In the genomic region with DNA sequence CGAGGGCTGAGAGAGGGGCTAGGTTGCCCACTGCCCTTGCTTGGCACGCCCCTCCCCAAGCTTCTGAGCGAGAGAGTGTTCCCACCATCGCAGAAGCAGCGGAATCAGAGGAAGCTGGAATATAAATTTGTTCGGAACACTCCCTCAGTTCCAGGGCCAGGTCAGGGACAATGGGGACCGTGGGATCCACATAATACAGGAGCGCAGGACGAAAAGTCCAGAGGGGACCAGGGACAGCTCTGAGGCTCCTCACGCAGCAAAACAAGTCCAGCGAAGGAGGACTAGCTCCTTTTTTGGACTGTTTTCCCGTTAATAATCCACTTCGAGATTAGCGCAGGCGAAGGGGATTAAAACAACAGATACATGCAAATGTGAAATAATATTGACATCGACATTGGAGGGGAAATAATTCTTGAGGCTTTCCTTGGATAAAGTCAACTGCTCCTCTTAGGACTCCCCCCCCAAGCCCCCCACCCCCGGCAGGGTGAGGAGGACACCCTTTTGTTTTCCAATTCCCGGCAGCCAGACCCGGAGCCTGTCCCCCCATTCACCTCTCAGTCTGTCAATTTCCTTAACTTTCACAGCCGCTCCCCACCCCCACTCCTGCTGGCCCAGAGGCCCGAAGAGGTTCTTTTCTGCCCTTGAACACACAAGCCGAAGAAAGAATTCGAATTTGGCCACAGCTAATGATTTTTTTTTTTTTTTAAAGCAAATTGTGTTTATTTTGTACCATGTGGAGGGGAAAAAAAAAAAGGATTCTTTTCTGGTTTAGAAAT, we compare ENCODE assay signal across 8 mouse cellular contexts. TPM values are rescaled to one million over a fixed set of nuclear protein-coding genes. Genes with fewer than 3 reads are reported as not detected.
DNase-seq lines count a peak whose midpoint lies in the region; ATAC-seq and TF ChIP-seq lines count a peak whose summit lies in the region.

No protein-coding gene starts in this region.

- H3K27me3 ChIP-seq in embryonic facial prominence, embryonic 11.5 days (ENCODE audit: control insufficient read depth, insufficient read depth, low read length) = no peaks in the 10 kb centered on the region
- no peaks in the 10 kb centered on the region for H3K27me3 ChIP-seq in heart, embryonic 15.5 days
- no peaks in the 10 kb centered on the region for H3K27me3 ChIP-seq in kidney, postnatal 0 days (ENCODE audit: insufficient read depth, low read length)
- H3K27me3 ChIP-seq in stomach, embryonic 16.5 days (ENCODE audit: control insufficient read depth, insufficient read depth, low read length) = peaks cover 2% of the 10 kb centered on the region; the same call in 1 of the 2 replicates

- TF ChIP-seq CTCF in kidney, postnatal 0 days (IDR thresholded peaks at IDR 0.05; ENCODE audit: low read depth) = no peak

- H3K9me3 ChIP-seq in embryonic facial prominence, embryonic 11.5 days (replicated peaks; ENCODE audit: control insufficient read depth, low read length) = no peaks in the 10 kb centered on the region
- no peaks in the 10 kb centered on the region for H3K9me3 ChIP-seq in heart, embryonic 15.5 days (replicated peaks)
- H3K9me3 ChIP-seq in kidney, postnatal 0 days (replicated peaks; ENCODE audit: low read length) = no peaks in the 10 kb centered on the region
- no peaks in the 10 kb centered on the region for H3K9me3 ChIP-seq in stomach, embryonic 16.5 days (replicated peaks; ENCODE audit: control insufficient read depth, low read length)

- H3K4me2 ChIP-seq in embryonic facial prominence, embryonic 11.5 days (ENCODE audit: low read depth, low read length) = peak overlapping the region; percentile 93
- peak overlapping the region; percentile 72 for H3K4me2 ChIP-seq in heart, embryonic 15.5 days
- H3K4me2 ChIP-seq in kidney, postnatal 0 days (ENCODE audit: low read length) = peak overlapping the region; percentile 89
- peak overlapping the region; percentile 80 for H3K4me2 ChIP-seq in stomach, embryonic 16.5 days (ENCODE audit: low read depth, low read length)

- no peaks in the 10 kb centered on the region for H3K4me1 ChIP-seq in embryonic facial prominence, embryonic 11.5 days (ENCODE audit: control insufficient read depth, insufficient read depth, low read length)
- H3K4me1 ChIP-seq in heart, embryonic 15.5 days (replicated peaks) = peaks cover 17% of the 10 kb centered on the region
- 0 out of 2 replicates have a peak, but pooled peaks cover 2% of the 10 kb centered on the region for H3K4me1 ChIP-seq in kidney, postnatal 0 days (replicated peaks; ENCODE audit: insufficient read depth, low read length)
- peaks cover 8% of the 10 kb centered on the region for H3K4me1 ChIP-seq in stomach, embryonic 16.5 days (ENCODE audit: control insufficient read depth, insufficient read depth, low read length)

- no peaks in the 10 kb centered on the region for H3K36me3 ChIP-seq in embryonic facial prominence, embryonic 11.5 days (replicated peaks; ENCODE audit: control insufficient read depth, insufficient read depth, low read depth, low read length)
- no peaks in the 10 kb centered on the region for H3K36me3 ChIP-seq in heart, embryonic 15.5 days
- no peaks in the 10 kb centered on the region for H3K36me3 ChIP-seq in kidney, postnatal 0 days (ENCODE audit: insufficient read depth, low read length)
- H3K36me3 ChIP-seq in stomach, embryonic 16.5 days (ENCODE audit: control insufficient read depth, insufficient read depth, low read length) = no peaks in the 10 kb centered on the region

- WGBS in embryonic facial prominence, embryonic 11.5 days = under 1% methylated on average over 23 of the region's 23 CpGs
- 2% methylated on average over 23 of the region's 23 CpGs for WGBS in heart, embryonic 15.5 days
- WGBS in kidney, postnatal 0 days = 2% methylated on average over 23 of the region's 23 CpGs
- 3% methylated on average over 23 of the region's 23 CpGs for WGBS in stomach, embryonic 16.5 days

- no peak for ATAC-seq in embryonic facial prominence, embryonic 11.5 days (replicated peaks; ENCODE audit: insufficient number of reproducible peaks, low FRiP score, low TSS enrichment, low read depth)
- no peak for ATAC-seq in heart, embryonic 15.5 days (replicated peaks; ENCODE audit: insufficient number of reproducible peaks, insufficient read depth, low FRiP score, low read depth)
- ATAC-seq in kidney, postnatal 0 days (replicated peaks; ENCODE audit: low FRiP score, low read depth) = no peak
- no peak; the same call in 1 of the 2 replicates for ATAC-seq in stomach, embryonic 16.5 days (ENCODE audit: insufficient read depth, low FRiP score)

- H3K27ac ChIP-seq in embryonic facial prominence, embryonic 11.5 days (replicated peaks; ENCODE audit: low read depth, low read length) = peak overlapping the region; percentile 75
- peak overlapping the region; percentile 79 for H3K27ac ChIP-seq in heart, embryonic 15.5 days
- peak overlapping the region; percentile 86 for H3K27ac ChIP-seq in kidney, postnatal 0 days
- peak overlapping the region; percentile 87 for H3K27ac ChIP-seq in stomach, embryonic 16.5 days (ENCODE audit: low read length)

- peak; percentile 45 for DNase-seq in urinary bladder, postnatal 14 days (ENCODE audit: low spot score)
- DNase-seq in urinary bladder, adult 2 months (ENCODE audit: low spot score) = no peak
- peak; percentile 58 for DNase-seq in embryonic facial prominence, embryonic 11.5 days (ENCODE audit: low spot score)
- DNase-seq in kidney, postnatal 0 days (ENCODE audit: low spot score) = peak; percentile 74
- peak; percentile 85 for DNase-seq in lung, postnatal 10 days
- no peak for DNase-seq in c-Kit-positive CD71-positive TER-119-positive erythroid progenitor cells, embryonic 14.5 days (ENCODE audit: low spot score)

- H3K4me3 ChIP-seq in embryonic facial prominence, embryonic 11.5 days (ENCODE audit: low read depth, low read length) = peak overlapping the region; percentile 54
- peak overlapping the region; percentile 71 for H3K4me3 ChIP-seq in heart, embryonic 15.5 days
- peak overlapping the region; percentile 74 for H3K4me3 ChIP-seq in kidney, postnatal 0 days (replicated peaks; ENCODE audit: low read depth, low read length)
- peak overlapping the region; percentile 61 for H3K4me3 ChIP-seq in stomach, embryonic 16.5 days (replicated peaks; ENCODE audit: low read length)

- peak overlapping the region; percentile 70 for H3K9ac ChIP-seq in embryonic facial prominence, embryonic 11.5 days (replicated peaks; ENCODE audit: low read length)
- peak overlapping the region; percentile 73 for H3K9ac ChIP-seq in heart, embryonic 15.5 days
- peak overlapping the region; percentile 70 for H3K9ac ChIP-seq in kidney, postnatal 0 days (ENCODE audit: low read depth, low read length)
- peak overlapping the region; percentile 83 for H3K9ac ChIP-seq in stomach, embryonic 16.5 days (ENCODE audit: low read length)

RNA-seq across cellular contexts. Expression of a gene that starts 1.3 kb away (rescaled TPM):
- polyA plus RNA-seq in urinary bladder, adult 2 months (2012; rRNA removed) = 20.5 and 47.1 TPM in 2 replicates
- polyA plus RNA-seq in embryonic facial prominence, embryonic 11.5 days (2014; fragmentation: Nextera tagmentation; extraction: Ambion mirVana) = 36.7 and 38.5 TPM in 2 replicates
- 21.4 and 28.7 TPM in 2 replicates for polyA plus RNA-seq in heart, embryonic 15.5 days (2015; fragmentation: Nextera tagmentation; extraction: Ambion mirVana)
- polyA plus RNA-seq in kidney, postnatal 0 days (2015; fragmentation: Nextera tagmentation; extraction: Ambion mirVana) = 31.4 and 34.1 TPM in 2 replicates
- 43.8 and 50.6 TPM in 2 replicates for polyA plus RNA-seq in stomach, embryonic 16.5 days (2015; fragmentation: Nextera tagmentation; extraction: Ambion mirVana)

Comparison
In these comparisons a context has a peak if more than half of its experiments do, and no peak if none do; other contexts are left out.
1. DNase-seq: peak in urinary bladder, postnatal 14 days (single experiment), embryonic facial prominence, embryonic 11.5 days (single experiment), kidney, postnatal 0 days (single experiment) and lung, postnatal 10 days (single experiment); none in urinary bladder, adult 2 months (single experiment) and c-Kit-positive CD71-positive TER-119-positive erythroid progenitor cells, embryonic 14.5 days (single experiment).
2. Peak in every context shown above with its lines, with median percentiles within 50 percentile points of each other: H3K27ac ChIP-seq, H3K4me2 ChIP-seq, H3K4me3 ChIP-seq and H3K9ac ChIP-seq.